Mouse (Mus musculus) G1E-ER4 (cell line): ENCODE results near the gene Slc38a10. TPM values are rescaled to one million over a fixed set of nuclear protein-coding genes. Genes with fewer than 3 reads are reported as not detected.

Experiments used
- GATA1 ChIP-seq: IDR thresholded peaks from one replicate; pipeline ENCODE4 v1.8.0; 2012; ENCODE audit warnings: low read length, inconsistent platforms
- polyA plus RNA-seq: library from polyadenylated mRNA; stranded (reverse); fragments of >175 nt; gene quantifications from 2 replicates; pipeline ENCODE4 v1.2.3, GENCODE M21; 2012

Slc38a10 gene
- polyA plus RNA-seq, 1 experiment = 113 TPM

GRCm38 (mm10) chr11:120134847-120135530, 16.2 kb downstream of the Slc38a10 start:
- TF ChIP-seq GATA1 = no peak

GRCm38 (mm10) chr11:120134148-120134547, 17.0 kb downstream of the Slc38a10 start:
- TF ChIP-seq GATA1 = no peak

- TF ChIP-seq GATA1 = no peak
These were observed 21.9 kb downstream of the Slc38a10 start for GRCm38 (mm10) chr11:120129281-120129680.

GRCm38 (mm10) chr11:120126845-120127244, 24.3 kb downstream of the Slc38a10 start:
- no peak for TF ChIP-seq GATA1

GRCm38 (mm10) chr11:120122126-120122525, 29.0 kb downstream of the Slc38a10 start:
- no peak for TF ChIP-seq GATA1

- TF ChIP-seq GATA1 = no peak
These were observed 30.3 kb downstream of the Slc38a10 start for GRCm38 (mm10) chr11:120120642-120121420.

- no peak for TF ChIP-seq GATA1
These were observed 31.1 kb downstream of the Slc38a10 start for GRCm38 (mm10) chr11:120119936-120120541.

- TF ChIP-seq GATA1 = no peak
These were observed 32.0 kb downstream of the Slc38a10 start for GRCm38 (mm10) chr11:120119108-120119507.

GRCm38 (mm10) chr11:120117626-120118025, 33.5 kb downstream of the Slc38a10 start:
- TF ChIP-seq GATA1 = no peak

- TF ChIP-seq GATA1 = no peak
These were observed 36.5 kb downstream of the Slc38a10 start for GRCm38 (mm10) chr11:120114488-120115215.

- no peak for TF ChIP-seq GATA1
These were observed 39.0 kb downstream of the Slc38a10 start for GRCm38 (mm10) chr11:120112136-120112535.

- no peak for TF ChIP-seq GATA1
These were observed 40.1 kb downstream of the Slc38a10 start for GRCm38 (mm10) chr11:120111033-120111432.

GRCm38 (mm10) chr11:120110554-120110953, 40.6 kb downstream of the Slc38a10 start:
- no peak for TF ChIP-seq GATA1

- TF ChIP-seq GATA1 = no peak
These were observed 41.5 kb downstream of the Slc38a10 start for GRCm38 (mm10) chr11:120109558-120110210.

- TF ChIP-seq GATA1 = no peak
These were observed 43.4 kb downstream of the Slc38a10 start for GRCm38 (mm10) chr11:120107796-120108195.

GRCm38 (mm10) chr11:120107026-120107425, 44.1 kb downstream of the Slc38a10 start:
- no peak for TF ChIP-seq GATA1
